Mouse (Mus musculus): ENCODE data around the gene Slc25a39. TPM values are rescaled to one million over a fixed set of nuclear protein-coding genes. Genes with fewer than 3 reads are reported as not detected.

Slc25a39 gene
- total RNA-seq, 2 experiments from 2014 or later: 80.8 to 211 TPM

DNA sequence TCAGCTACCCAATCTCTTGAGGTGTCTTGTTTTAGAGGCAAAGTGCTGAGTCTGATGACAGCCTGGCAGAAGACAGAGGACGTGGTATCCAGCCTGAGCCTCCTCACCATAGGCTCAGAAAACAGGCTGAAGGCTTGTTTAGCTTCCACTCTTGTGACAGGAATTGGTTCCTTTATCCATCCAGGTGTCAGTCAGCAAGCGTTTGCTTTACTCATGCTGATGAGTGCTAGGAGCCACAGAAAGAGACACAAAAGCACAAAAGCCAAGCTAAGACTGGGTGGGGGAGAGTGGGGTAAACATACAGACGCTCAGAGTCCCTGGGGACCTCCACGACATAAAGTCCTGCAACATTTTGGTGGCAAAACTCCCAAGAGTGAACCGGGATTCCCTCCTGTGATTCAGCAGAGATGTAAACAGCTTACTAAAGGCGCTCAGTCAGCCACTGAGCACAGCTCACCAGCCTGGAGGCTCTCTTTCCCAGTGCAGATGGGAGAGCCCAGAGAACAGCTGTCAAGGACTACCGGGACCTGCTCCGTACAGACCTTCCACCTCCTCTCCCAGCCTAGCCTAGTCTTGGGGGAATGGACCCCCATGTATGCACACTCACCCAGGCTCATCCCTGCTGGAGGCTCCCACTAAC, 31.4 kb downstream of the Slc25a39 start:
- ATAC-seq (replicated peaks; ENCODE audit: low FRiP score, poor library complexity, severe bottlenecking): peak; percentile 32

DNA sequence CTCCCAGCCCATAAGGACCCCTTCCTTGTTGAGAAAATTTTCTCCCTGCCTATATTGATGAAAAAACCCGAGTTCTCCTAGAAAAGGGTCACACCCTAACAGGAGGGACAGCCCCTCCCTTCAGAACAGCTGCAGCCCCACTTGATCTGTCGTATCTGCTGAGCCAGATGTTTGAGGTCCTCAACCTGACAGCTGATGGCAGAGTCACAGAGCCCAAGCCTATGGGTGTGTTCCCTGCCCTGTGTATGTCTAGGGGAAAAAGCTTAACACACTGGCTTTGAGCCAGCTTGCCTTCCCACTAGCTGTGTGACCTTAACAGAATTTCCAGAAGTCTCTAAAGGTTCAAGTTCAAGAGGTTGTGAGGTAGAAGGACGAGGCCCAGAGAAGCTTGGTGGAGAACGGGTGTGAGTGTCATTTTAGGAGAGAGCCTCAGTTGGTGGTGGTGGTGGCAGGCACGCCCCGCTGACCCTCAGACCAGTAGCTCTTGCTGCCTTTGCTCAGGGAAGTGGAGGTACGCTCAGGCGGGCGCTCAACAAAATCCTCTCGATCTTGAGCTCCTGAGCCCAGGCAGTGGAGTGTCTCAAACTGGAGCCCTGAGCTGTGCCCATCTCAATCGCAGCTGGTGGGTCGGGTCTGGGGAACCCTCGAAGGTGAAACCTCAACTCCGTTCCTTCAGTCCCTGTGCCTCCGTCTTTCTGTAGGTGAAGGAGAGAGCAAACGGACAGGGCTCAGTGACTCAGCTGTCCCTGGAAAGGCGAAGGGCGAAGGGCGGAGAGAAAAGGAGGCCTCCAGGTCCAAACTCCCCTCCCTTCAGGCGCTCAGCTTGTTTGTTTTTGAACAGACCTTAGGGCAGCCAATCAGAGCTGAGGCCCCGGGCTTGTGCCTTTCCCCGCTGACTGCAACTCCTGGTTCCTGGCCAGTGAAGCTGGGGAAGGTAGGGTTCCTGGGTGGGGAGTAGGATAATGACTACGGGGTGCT, 32.3 kb downstream of the Slc25a39 start:
- peak; percentile 72 for ATAC-seq (replicated peaks; ENCODE audit: low FRiP score, poor library complexity, severe bottlenecking)

DNA sequence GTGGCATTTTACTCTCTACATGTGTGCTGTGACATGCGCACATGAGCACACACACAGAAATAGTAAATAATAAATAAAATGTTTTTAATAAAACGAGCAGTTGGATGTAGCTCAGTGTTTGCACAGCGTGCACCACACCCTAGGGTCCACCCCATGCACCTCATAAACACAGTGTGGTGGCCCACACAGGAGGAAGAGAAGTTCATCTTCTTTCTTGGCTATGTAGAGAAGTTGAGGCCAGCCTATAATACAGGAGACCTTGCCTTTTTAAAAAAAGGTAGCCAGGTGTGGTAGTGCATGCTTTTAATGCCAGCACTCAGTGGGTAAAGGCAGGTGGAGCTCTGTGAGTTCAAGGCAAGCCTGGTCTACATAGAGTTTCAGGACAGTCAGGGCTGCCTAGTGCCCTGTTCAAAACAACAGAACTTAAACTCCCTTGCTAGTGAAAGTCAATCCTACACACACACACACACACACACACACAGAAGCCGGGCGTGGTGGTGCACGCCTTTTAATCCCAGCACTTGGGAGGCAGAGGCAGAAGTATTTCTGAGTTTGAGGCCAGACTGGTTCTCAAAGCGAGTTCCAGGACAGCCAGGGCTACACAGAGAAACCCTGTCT, 33.5 kb downstream of the Slc25a39 start:
- ATAC-seq (replicated peaks; ENCODE audit: low FRiP score, poor library complexity, severe bottlenecking): no peak

DNA sequence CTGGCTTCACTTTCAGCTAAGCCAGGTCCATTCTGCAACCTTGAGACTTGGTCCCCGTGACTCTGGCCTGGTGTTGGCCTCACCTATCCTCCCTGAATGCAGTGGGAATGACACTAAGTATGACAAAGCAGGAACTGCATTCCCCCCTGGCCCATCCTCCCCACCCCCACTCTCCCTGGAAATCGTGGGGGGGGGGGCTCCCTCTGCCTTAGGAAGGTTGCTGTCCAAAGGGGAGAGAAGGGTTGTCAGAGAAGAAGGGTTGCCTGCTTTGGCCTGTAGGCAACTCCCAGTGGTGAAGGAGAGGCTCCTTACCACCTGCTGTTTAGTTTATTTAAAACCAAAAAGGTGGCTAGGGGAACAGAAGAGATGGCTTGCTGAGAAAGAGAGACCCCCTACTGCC, 34.1 kb downstream of the Slc25a39 start:
- no peak for ATAC-seq (replicated peaks; ENCODE audit: low FRiP score, poor library complexity, severe bottlenecking)

DNA sequence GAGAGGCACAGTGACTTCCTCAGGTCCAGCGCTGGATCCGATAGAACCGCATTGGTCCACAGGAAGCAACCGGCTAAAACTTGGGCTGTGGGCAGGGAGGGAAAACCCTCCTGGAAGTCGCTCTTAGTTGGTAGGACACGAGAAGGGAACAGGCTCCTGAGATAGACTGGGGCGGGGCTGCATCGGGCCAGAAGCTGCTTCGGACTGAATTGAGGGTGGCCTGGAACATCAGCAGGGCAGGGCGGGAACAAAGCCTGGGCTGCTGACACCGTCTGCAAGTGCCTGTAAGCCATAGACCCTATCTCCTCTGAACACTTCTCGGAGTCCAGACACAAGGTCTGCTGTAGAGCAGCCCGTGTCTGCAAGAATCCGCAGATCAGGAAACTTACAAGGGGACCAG, 34.8 kb downstream of the Slc25a39 start:
- peak; percentile 37 for ATAC-seq (replicated peaks; ENCODE audit: low FRiP score, poor library complexity, severe bottlenecking)

DNA sequence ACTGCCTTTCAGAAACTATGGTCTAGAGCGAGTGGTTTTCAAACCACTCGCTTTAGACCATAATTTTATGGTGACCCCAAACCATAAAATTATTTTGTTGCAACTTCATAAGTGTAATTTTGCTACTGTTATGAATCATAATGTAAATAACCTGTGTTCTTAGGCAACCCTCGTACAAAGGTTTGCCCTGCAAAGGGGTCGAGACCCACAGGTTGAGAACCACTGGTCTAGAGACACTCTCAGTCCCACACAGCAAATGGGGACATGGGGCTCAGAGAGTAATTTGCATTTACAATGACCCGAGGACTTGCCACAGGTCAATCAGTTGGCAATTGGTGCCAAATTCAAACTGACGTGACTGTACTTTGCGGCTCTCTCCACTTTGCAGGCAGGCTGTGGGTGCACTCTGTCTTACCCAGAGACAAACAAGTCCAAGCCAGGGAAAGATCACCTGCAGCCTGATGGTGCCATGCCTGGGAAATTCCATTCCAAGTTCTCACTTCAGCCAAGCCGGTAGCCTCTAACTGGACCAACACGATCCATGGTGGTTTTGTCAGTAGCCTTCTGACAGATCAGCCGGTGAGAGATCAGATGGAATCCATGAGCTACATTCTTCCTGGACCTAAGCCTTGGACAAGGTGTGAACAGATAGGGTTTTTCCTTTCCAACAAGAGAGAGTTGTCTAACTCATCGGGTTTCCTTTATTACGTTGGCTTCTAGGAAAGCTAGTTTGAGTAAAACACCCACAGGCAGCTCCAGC, 35.6 kb downstream of the Slc25a39 start:
- no peak for ATAC-seq (replicated peaks; ENCODE audit: low FRiP score, poor library complexity, severe bottlenecking)

DNA sequence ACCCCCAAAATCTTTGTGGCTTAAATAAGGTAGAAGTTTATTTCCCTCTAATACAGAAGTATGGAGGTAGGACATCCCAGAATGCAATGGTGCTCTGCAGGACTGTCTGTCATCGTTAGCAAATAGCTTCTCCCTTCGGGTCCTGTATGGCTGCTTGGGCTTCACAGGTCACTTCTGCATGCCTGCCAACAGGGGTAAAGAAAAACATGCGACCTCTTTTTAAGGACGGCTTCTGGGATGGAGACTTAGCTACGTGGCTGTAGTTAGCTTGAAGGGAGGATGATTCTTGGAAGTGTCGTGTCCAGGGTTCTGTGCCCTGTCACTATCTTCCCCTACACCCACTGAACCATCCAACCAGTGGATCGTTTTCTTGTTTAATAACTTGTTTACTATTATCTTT, 37.5 kb downstream of the Slc25a39 start:
- ATAC-seq (replicated peaks; ENCODE audit: low FRiP score, poor library complexity, severe bottlenecking): no peak

DNA sequence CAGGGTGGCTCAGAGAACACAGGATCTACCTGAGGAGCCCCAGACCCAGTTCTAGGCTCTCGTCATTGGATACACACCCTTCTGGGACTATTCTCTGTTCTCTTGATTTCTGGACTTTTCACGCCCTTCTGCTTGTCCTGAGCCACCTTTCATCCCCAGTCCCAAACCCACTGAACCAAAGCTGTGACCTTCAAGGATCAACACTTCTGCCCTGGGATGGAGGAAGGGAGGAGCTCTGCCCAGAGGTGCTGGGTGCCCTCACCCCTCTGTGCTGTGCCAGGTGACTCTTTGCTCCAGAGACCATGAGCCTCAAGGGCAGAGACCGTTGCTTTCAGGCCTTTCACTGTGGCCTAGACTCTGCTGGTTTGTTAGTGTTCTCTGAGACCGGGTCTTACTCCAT, 38.5 kb downstream of the Slc25a39 start:
- no peak for ATAC-seq (replicated peaks; ENCODE audit: low FRiP score, poor library complexity, severe bottlenecking)

DNA sequence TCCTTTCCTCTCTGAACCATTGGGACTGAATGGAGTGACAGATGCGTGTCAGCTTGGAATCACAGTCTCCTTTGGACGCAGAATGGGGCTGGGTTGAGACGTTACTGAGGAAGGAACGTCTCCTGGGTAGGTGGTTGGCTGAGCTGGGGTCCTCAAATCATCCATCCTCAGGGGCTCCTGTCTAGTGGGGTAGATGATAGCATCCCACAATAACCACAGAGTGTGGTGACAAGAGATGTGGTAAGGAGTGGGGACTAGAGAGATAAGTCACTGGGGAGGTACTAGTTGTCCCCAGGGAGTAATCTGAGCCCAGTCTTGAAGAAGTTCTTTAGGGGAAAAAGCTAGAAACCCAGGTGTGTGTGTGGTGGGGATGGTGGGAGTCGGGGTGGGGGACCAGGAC, 39.4 kb downstream of the Slc25a39 start:
- ATAC-seq (replicated peaks; ENCODE audit: low FRiP score, poor library complexity, severe bottlenecking): no peak

DNA sequence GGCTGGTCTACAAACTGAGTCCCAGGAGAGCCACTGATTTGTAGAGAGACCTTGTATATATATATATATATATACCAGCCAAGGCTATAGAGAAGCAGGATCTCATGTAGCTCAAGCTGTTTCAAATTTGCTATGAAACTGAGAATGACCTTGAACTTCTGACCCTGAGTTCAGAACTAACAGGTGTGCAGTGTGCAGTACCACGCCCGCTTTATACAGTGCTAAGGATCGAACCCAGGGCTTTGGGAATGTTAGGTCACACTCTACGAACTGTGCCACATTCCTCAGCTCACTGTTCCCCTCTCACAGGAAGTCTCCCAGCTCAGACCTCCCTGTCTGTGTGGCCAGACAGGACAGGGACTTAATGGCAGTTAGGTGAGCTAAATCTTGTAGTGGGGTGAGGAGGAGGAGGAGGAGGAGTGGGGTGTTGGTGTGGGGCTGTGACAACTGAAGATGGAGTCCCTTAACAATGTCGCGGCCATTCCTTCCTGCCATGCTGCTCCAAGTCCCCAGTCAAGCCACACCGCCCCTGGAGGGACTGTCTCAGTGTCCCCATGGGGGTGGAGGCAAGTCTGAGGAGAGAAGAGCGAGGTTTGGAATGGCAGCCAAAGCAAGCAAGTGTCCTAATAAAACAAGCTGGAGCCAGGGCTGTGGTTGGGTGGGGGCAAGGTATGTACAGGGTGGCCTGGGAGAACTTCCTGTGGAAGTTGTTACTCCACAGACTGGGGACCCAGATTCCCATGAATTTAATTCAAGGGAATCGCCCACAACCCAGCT, 40.1 kb downstream of the Slc25a39 start:
- ATAC-seq (replicated peaks; ENCODE audit: low FRiP score, poor library complexity, severe bottlenecking): no peak

DNA sequence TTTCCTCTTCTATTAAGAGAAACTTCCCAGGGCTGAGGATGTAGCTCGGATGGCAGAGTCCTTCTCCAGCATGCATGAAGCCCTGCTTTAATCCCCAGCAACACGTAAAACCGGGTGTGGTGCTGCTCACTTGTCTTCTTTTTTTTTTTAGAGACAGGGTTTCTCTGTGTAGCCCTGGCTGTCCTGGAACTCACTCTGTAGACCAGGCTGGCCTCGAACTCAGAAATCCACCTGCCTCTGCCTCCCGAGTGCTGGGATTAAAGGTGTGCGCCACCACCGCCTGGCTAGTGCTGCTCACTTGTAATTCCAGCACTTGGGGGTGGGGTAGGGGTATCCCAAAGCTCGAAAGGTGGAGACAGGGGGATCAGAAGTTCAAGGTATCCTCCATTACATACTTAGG, 41.6 kb downstream of the Slc25a39 start, which contains the start of gene Slc4a1:
TSS of gene Slc4a1 (minus strand) at position 101 of the 400 bp plus-strand sequence.
- ATAC-seq (replicated peaks; ENCODE audit: low FRiP score, poor library complexity, severe bottlenecking): 0 out of 2 replicates have a peak, but pooled peaks have one; percentile 1

DNA sequence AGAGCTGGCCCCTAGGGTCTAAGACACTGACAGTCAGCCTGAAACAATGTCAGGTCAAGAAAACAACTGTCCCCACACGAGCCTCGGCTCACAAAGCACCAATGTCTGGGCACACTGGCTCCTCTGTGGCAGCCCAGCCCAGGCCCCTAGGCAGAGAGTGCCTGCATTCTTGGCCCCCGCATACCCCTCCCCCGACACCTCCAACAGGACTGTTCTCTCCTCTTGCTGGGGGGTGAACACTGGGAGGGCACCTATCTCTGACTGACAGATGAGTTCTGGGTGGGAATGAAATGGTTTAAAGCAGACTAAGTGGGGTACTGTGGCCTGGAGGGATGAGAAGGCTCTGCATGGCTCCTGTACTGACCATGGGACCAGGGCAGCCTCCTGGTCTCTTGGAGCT, 42.0 kb downstream of the Slc25a39 start:
- ATAC-seq (replicated peaks; ENCODE audit: low FRiP score, poor library complexity, severe bottlenecking): peak; percentile 15

DNA sequence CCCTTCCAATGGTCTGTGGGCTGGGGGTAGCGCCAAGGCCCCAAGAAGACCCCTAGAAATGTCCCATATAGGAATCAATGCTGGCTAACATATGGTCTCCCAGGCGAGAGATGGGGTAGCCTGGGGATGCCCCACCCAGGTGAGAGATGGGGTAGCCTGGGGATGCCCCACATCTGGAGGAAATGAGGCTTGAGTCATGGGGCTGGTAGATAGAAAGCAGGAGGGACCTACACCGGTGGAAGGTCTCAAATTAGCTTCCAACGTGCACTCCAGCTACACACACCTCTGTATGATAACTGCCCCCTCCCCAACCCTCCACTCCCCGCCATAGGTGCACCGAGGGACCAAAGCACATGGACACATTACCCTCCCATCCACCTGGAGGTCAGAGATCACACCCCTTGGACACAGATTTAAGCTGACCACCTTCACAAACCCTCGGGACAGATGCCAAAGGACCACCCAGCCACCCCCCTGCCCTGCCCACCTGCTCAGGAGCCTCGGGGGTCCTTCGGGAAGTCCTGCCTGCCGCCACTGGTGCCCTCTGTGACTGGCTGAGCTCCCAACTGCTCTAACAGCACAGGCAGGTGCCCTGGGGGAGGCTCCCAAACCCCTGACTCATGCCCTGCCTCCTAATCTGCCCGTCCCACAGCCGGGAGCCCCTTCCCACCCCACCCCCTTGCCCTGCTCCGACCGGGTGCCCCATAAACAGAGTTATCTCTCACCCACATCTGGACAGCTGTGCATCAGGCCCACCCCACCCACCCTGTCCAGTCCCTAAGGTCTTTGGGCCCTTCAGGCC, 43.0 kb downstream of the Slc25a39 start:
- ATAC-seq (replicated peaks; ENCODE audit: low FRiP score, poor library complexity, severe bottlenecking): peak; percentile 58

DNA sequence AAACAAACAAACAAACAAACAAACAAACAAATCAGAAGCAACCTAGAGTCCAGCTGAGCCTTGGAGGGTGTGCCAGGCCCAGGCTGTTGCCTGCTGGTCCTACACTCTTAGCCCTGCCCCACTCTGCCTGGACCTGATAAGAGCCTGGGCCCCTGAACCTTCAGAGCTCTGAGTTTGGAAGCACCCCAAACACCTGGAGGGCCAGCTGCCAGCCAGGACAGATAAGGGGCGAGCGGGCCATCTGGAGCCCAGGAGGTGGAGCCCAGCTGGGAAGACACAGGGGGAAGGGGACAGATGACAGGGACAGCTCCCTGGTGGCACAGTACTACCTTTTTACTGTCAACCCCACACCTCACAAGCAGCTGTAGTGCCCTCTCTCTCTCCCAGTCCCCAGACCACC, 44.1 kb downstream of the Slc25a39 start:
- ATAC-seq (replicated peaks; ENCODE audit: low FRiP score, poor library complexity, severe bottlenecking): peak; percentile 62

DNA sequence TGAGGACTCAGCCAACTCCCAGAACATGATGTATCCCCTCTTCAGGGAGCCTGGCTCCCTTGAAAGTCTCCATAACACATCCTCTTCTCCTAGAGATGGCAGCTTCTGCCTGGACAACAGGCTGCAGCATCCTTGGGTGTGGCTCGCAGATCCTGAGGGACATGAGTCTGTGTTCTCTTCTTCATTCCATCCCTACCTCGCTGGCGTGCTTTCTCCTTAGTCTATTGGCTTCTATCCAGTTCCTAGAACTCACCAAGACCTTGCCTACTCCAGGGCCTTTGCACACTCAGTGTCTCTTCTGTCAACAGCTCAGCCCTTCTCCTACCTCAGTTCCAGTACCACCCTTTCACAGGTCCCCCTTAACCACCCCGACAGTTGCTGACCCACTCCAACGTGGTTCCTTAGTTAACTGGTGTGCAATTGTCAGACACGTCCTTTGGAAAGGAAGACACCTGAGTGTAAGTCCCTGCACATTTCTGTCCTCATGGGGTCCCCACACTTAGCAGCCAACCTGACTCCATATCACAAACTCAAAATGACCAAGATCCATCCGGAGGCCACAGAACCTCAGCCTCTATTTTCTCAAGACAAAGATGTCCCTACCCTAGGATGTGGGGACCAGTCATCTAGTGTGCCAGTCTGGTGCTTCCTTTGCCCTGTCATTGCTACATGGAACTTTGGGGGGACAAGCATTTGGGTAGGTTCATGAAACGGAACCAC, 45.8 kb downstream of the Slc25a39 start:
- no peak for ATAC-seq (replicated peaks; ENCODE audit: low FRiP score, poor library complexity, severe bottlenecking)

DNA sequence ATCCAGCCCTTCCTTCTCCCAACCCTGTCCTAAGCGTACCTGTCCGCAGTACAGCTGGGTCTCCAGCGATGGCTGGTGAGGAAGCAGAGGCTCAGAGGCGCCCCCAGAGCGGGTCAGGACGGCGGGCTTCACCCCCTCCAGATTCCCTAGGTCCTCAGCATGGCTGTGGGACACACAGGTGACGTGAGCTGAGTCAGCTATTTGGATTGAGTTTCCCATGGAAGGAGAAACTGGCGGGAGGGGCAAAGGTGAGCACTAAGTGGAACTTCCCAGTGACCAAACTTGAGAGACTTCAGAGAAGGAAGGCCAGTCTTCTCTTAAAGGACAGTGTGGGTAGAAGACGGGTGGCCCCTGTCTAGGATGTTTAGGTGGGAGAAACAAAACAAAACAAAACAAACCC, 49.4 kb downstream of the Slc25a39 start:
- no peak for ATAC-seq (replicated peaks; ENCODE audit: low FRiP score, poor library complexity, severe bottlenecking)

DNA sequence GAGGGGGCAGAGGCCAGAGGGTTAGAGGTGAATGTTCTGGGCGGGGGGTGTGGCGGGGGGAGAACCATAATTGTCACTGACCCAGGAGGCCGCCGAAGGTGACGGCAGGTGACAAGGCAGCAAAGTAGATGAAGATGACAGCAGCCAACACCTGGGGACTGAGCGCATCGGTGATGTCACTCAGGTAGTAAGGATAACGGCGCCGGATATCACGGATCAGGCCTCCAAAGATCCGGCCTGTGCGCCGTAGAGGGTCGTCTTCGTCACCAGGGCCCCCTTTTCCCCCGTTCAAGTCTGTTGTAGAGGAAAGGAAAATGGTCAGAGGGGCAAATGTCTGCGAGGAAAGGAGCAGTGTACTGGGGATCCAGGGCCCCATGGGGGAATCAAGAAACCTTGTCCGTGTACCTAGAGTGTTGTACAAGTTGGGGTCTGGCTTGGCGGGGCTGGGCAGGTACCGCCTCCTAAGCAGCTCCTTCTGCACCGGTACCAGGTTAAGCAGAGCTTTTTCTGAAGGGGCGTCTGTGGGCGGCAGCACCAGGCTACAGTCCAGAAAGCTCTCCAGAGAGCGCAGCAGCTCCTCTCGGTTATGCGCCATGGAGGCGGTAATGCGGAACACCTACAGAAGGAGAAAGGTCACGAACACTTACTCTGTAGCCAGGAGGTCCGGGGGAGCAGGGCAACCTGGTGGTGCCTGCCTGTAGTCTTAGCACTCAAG, 51.0 kb downstream of the Slc25a39 start:
- no peak for ATAC-seq (replicated peaks; ENCODE audit: low FRiP score, poor library complexity, severe bottlenecking)
